Mouse (Mus musculus): Measurements from ENCODE around the gene Mxi1. TPM values are rescaled to one million over a fixed set of nuclear protein-coding genes. Genes with fewer than 3 reads are reported as not detected.
A peak's percentile ranks its signal among the peaks of the same experiment; 100 is the strongest.

Gene Mxi1
- total RNA-seq, 2 experiments from 2014 or later, result 38.1 to 40.5 TPM

DNA sequence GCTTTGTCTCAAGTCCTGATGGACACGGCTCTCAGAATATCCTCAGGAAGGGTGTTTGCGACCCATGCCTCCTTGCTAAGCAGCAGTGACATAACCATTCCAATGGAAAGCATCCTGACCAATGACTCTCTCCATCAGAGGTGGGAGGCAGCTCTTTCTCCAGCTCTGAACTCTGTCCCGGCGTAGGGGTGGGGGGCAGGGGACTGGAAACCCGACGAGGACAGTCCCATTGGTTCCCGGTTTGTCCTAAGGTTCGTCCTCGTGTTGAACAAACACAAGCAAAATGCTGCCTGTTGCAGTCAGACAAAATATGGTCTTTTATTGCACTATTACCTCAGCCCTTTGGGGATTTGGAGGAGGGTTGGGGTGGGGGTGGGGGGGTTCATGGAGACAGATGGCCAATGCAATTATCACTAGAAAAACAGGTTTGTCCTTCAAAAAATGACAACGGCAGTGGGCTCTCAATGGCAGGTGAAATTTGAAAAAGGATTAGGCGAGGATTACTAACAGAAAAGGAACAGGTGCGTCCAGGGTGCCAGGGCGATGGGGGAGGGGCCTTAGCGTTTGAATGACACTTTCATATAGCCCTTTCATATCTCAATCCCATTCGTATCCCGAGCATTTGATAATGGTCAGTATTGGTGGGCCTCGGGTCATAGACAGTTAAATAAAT, 11.0 kb upstream of the Mxi1 start:
- DNase-seq (ENCODE audit: low spot score in 2 of 2), result no peak

DNA sequence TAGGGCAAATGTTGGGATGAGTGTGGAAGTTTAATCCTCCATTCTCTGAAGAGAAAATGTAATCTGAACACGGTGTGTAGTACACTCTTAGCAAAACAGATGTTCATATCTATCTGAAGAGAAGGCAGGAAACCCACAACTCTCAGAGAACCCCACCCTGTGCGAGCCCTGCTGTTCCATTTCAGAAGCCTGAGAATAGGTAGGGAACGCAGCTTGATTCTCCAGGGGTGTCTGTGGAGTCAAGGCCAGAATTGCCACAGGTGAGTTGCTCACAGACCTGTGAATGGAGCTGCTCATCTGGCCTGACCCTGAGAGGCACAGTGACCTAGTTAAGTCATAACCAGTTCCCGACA, 10.5 kb upstream of the Mxi1 start:
- no peak for DNase-seq (ENCODE audit: low spot score in 2 of 2)

DNA sequence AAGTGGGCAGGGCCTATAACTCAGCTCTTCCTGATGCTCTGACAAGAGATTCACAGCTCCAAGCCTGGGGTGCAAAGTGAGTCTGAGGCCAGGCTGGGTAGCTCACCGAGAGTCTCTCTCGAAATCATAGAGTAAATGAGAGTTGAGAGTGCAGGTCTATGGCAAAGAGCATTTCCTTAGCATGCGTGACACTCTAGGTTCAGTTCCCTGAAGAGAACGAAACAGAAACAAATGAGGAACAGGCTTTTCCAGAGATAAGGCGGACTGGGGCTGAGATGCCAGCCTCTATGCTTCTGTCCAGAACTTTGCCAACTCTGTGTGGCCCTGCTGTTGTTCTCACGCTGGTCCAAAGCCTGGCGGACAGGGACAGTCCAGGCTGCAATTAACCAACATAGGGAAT, 6.9 kb upstream of the Mxi1 start:
- DNase-seq (ENCODE audit: low spot score in 2 of 2), result no peak

DNA sequence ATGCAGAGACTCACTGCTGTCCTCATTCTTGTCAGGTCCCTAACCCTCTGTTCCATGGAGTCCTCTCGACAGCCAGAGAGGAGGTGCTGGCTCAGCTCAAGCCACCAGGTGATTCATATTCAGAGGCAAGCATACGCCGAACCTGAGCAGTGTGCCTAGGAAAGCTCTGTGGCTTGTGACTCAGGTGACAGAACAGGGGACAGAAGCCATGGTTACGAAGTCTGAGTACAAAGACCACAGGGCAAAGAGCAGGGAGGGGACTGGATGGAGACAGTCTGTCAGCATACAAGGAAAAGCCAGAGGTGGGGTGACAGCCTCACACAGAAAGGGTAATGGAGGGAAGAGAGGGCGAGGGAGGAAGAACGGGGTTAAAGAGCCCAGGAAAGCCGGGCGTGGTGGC, 4.7 kb upstream of the Mxi1 start:
- no peak for DNase-seq (ENCODE audit: low spot score in 2 of 2)

DNA sequence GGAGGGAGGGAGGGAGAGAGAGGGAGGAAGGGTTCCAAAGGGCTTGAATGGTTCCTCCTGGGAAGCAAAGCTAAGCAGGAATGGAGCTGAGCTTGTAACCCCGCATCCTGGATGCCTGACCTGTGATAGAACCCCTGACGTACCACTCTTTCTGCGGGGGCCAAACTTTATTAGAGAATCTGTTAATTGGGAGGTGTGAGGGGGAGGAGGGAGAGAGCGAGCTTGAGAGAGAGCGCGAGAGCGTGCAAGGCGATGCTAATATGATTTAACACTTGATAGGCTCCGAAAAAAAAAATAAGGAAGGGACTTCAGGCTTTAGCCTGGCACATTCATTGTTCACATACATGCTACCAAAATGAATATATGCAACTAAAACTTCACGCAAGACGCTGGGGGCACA, 3.6 kb upstream of the Mxi1 start:
- no peak for DNase-seq (ENCODE audit: low spot score in 2 of 2)

DNA sequence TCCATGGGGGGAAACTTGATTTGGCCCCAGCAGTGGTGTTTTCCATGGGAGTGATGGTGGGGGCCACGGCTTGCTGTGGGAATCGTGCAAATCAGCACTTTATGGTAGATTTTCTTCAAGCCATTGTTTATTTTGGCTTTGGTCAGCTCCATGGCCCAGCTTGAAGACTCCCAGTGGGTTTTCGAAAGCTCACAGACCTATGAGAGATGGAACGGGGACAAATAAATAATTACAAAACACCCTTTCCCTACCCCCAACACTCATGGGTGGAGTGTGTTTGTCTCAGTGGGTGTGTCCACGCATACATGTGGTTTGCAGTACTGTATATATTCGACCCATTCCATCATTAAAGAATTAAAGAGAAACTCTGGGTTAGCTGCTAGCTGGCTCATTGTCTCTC, 3.1 kb upstream of the Mxi1 start:
- no peak for DNase-seq (ENCODE audit: low spot score in 2 of 2)

DNA sequence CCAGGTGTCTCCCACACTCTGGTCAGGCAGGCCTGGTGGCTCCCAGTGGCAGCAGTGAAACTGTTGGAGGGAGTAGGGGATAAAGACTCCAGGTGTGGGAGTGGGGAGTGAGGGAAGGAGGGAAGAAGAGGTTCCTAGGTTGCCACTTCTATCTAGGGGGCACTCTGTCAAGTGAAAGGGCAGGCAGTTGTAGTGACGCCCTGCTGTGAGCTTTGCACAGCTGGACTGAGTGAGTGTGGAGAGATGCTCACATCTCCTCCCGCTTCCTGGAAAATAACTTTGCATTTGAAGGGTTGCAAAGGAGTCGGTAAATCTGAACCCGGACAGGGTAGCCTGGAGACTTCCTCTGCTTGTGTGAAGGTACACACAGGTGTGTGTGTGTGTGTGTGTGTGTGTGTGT, 687 bp upstream of the Mxi1 start:
- DNase-seq (ENCODE audit: low spot score in 2 of 2), result no peak

DNA sequence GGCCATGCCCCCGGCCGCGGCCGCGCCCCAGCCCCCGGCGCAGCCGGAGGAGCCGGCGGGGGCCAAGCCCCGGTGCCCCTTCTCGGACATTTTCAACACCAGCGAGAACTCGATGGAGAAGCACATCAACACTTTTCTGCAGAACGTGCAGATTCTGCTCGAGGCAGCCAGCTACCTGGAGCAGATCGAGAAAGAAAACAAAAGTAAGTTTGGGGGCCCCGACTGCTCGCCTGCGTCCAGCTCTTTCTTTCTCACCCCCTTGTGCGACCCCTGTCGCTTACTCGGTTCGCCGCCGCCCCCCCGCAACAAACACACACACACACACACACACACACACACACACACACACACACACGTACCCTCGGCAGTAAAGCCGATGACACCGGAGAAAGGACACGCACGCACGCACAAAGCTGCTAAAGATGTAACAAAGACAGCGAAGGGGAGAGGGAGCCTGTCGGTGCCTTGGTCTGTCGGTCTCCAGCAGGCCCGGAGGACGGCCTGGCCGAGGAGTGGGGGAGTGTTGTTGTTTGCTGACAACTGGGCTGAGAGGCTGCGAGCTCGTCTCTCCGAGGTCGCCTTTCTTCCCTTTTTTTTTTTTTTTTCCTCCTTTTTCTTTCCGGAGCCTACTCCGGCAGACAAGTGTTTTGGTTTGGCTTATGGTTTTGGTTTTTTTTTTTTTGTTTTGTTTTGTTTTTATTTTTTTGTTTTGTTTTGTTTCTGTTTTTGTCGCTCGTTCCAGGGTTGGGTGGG, 629 bp downstream of the Mxi1 start:
- DNase-seq (ENCODE audit: low spot score in 2 of 2), result peak; percentile 20 to 46

DNA sequence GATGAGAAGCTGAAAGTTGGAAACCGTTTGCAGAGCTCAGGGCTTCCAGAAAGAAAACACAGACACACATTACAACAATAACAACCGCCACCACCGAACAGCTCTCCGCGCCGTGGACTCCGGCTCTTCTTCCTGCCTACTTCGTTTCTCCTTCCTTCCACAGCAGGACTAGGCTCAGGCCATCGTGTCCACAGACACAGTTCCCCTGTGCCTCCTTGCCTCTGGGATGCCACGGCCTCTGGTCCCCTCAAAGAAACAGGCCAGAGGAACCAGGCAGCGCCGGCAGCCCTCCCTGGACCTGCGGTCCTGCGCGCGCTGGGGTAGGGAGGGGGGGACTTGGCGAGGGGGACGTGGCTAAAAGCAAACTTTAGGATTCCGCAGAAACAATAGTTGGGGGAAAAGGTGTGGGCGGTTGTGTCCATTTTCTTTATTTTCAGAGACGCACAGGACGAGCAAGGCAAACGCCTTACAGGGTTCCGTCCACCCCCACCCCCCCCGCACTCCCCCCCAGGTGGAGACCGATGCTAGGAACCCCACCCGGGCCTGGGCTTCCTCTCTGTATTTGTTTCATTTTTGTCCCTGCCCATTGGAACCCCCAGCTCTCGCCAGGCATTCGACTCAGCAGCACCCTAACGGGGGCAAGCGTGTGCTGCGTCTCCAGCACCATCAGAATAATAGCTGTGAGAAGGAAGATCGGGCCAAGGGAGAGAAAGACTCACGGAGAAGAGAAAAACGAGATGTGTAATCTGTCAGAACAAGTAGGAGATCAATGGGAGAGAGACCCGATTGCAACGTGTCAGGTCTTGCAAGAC, 1.4 kb downstream of the Mxi1 start:
- no peak for DNase-seq (ENCODE audit: low spot score in 2 of 2)

DNA sequence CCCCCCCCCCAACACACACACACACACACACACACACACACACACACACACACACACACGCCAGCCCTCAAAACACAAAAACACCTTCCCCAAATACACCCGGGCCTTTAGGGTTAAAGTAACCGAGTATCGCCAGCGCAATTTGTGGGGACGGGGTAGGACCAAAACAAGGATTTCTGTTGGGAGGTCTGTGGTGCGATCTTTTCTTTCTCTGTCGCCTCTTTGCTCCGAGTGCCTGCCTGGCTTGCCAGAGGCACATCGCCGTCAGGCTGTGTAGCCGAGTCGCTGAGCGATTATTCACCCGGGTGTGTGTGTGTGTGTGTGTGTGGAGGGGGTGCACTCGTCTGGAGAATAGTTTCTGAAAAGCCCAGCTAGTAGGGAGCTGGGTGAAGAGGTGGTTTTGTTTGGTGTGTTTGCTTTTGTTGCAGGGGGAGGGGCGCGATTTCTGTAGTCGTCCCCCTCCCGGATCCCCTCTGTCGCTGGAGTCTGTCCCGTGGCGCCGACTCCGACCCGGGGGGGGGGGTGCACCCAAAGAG, 2.1 kb downstream of the Mxi1 start:
- peak; percentile 22 to 45 for DNase-seq (ENCODE audit: low spot score in 2 of 2)

DNA sequence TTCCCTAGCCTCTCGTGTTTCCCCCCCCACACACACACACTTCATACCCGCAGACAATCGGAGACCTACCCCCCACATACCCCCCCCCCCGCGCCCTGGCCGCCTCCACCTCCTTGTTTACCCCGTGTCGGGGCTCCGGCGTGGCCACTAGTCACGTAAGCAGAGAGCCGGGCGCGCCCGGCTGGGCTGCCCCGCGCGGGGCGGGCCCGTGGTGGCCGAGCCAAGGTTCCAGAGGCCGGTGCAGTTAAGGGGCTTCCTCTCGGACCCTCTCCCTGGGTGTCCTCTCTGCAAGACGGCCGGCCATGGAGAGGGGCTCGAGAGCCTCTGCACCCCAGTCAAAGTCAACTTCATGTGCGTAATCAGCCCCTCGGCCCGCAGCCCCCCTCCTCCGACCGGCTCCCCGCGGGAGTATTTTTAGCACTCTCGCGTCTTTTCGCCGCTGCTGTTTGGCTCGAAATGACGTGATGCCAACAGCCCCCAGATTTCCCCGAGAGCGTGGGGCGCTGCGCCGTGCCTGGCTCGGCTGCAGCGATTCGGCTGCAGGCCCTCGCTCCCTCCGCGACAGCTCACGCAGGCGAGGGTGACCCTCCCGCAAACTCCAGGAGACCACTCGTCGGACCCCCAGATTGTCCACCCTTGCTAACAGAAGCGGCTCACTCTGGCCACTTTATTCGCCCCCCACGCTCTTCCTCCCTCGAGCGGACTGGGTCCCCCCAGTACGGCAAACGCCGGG, 2.8 kb downstream of the Mxi1 start:
- DNase-seq (ENCODE audit: low spot score in 2 of 2), result peak; percentile 61 to 63

DNA sequence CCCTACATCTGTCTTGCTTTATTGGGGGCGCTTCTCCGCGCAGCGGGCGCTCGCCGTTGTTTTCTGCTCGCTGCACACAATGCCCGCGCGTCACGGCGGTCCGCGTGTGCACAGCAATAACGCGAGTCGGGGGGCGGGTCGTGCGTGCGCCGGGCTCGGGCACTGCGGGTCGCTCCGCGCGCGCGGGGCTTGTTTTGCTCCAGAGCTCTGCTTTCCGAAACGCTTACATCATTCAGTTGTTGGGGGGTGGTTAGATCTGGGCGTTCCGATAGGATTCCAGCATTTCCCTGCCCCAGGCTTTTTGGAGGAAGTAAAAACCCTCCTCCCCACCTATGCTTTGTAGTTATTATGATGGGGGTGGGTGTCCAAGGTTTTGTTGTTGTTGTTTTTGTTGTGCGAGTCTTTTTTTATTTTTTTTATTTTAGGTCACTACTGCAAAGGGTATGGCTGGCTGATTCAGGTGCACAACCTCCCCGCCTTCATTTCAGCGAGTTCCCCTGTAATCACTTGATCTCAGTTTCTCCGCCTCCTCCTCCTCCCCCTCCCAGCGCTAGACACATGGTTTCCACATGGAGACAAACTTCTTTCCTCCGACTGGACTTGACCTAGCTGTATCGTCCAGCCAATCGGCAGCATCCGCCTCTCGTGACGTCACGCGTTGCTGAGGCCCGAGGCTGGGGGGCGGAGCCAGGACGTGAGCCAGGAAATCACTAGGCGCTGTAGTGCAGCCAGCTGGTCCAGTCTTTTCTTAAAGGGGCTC, 3.5 kb downstream of the Mxi1 start:
- peak; percentile 98 to 99 for DNase-seq (ENCODE audit: low spot score in 2 of 2)

DNA sequence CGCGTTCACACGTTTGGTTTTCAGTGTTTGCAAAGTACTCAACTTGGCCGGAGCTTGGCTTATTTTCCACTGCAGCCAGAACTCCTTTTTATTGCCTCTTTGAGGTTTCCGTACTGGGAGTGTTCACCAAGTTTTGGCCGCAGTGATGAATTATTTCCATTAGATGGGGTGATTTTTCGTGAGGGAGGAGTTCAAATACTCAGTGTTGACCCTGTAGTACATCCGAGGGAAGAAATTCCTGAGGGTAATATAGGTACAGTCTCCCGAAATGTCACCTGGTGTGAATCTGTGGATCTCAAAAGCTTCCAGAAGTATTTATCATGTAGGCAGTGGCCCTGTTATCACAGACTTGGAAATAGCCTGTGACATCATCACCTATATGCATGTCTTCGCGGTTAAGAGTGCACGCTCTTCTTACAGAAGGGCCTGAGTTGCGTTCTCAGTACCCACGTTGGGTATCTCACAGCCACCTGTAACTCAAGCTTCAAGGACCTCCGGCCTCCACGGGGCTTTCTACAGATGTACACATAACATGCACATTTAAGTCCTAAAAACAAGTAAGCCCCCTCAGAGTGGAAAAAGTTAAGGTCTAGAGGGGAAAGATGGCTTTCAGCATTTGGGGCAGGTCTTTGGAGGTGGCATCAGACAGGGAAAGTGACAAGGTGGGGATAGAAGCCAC, 4.4 kb downstream of the Mxi1 start:
- DNase-seq (ENCODE audit: low spot score in 2 of 2), result no peak

DNA sequence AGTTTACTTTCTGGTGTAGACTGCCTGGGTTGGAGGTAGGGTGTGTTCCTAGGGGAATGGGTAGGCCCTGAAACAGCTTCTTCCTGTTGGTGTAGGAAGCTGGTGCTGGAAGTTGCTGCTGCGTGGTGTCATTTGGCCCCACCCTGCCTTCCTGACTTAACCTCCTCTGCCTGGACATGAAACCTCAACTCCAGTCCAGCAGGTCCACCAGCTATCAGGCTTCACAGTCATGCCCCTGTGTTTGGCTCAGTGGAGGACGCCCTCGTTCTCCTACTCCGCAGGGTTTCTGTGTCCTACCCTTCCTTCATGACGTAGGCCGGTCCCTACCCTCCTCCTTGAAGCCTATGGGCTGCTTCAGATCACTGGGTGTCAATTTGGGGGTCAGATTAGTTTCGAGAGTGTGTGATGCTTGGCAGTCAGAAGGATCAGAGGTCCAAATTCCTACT, 4.9 kb downstream of the Mxi1 start:
- DNase-seq (ENCODE audit: low spot score in 2 of 2), result no peak

DNA sequence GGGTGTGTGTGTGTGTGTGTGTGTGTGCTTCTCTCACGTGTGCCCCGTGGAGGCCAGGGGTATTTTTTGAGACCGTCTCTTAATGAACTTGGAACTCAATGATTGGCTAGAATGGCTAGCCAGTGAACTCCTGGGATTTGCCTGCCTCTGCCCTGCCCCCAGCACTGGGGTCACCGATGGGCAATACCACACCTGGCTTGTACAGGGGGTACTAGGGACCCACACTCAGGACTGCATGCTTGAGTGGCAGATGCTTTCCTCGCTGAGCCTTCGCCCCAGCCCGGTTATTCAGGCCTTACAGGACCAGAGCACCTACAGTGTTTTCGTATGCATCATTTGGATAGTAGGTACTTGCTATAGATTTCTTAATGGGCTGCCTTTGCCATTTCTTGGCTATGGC, 5.8 kb downstream of the Mxi1 start:
- no peak for DNase-seq (ENCODE audit: low spot score in 2 of 2)

DNA sequence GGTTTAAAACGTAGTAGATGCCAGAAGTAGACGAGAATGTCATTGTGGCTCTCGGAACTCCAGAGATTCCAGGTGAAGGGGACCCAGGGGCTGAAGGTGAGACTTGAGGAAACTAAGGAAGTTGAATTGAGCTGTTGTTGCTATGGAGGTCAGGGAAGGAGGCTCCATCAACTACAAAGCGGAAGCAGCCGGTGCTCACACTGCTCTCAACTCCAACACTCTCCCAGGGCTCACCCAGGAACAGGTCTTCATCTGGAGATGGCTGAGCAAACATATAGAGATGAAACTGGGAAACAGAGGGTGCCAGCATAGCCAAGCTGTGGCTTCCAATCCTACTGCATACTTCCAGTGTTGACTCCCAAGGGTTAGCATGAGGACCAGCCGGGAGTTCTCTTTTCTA, 6.6 kb downstream of the Mxi1 start:
- DNase-seq (ENCODE audit: low spot score in 2 of 2), result no peak

DNA sequence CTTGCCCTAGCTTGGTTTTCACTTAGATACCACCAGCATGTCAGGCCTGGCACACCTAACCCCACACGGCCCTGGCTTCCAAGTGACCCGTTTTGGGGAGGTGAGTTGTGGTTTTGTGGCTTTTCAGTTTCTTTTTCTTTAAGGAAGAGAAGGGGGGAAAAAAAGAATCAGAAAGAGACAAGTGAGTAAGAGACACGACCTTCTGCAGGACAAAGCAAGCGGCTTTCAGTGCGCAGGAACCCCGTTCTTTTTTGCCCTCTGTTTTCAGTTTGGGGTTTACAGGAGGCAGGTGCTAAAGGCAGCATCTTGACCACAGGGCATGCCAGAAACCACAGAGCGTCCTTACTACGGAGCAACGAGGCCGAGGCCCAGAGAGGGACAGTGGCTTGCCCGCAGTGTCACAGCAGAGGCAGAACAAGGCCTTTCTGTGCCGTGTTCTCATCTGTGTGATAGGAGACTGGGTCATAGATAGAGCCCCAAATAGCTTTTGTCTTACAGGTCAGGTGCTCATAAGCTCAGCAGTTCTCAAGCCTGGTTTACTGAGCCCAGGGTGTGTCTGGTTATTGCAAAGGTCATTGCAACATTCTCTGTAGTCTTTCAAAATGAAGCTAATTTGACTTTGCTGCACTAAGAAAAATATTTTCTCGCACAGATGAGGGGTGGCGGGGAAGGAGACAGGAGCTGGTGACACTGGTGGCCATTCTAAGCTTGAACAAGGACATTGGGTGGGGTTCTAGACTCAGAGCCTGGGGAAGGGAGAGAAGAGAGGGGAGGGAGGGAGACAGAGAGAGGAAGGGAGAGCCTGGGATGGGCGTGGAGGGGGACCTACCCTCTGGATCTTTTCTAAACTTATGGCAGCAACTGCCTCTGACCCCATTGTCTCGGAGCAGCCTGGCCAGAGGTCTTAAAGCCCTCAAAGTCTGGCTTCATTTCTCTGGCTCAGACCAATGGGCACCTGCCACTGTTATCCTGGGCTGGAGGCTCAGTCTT, 8.1 kb downstream of the Mxi1 start:
- DNase-seq (ENCODE audit: low spot score in 2 of 2), result no peak

DNA sequence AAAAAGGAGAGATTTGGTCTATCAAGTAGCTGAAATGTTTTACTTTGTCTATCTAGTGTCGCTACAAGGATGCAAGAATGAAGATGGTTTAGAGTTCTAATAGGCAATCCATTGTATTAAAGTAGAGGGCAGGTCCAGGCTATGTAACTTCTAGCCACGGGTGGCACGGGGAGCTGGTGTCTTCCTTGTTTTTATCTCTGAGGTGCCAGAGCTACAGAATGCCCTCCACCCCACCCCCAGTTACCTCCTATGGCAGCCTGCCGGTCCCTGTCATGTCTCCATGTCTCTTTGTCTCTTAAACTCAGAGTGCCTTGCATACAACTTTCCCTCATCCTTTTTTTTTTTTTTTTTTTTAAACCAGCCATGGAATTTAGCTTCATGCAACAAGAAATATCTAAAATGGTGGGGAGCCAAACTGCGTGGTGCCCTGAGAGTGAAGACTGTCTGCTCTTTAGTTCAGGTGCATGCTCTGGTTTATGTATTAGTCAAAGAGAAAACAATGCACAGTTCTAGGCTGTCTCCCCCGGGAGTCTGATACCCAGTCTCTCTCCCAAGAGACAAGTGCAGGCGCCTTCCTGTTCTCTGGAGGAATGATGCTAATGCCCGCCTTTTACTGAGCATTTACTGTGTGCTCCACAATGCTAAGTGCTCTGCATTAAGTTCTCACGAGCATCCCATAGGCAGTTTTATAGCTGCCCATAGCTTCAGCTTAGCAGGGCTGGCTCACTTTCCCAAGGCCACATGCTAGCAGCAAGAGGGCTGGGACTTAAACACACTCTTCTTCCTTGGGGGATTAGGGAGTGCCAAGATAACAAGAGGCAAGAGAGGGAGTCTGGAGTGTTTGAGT, 10.2 kb downstream of the Mxi1 start:
- no peak for DNase-seq (ENCODE audit: low spot score in 2 of 2)

All from adrenal gland, postnatal 4 days (tissue).